Mouse (Mus musculus) small intestine, adult 2 months (tissue): ENCODE results near the gene Rpl32. TPM values are rescaled to one million over a fixed set of nuclear protein-coding genes. Genes with fewer than 3 reads are reported as not detected.

Experiments used
- H3K27ac ChIP-seq: fragments of 200-500 bp; 2 replicates; pipeline ENCODE4 v1.5.1; 2012; ENCODE audit warnings: low read depth, low read length, control low read depth, inconsistent platforms; ENCODE audit not compliant: insufficient read depth
- H3K27me3 ChIP-seq: fragments of 200-500 bp; 2 replicates; pipeline ENCODE4 v1.6.1; 2012; ENCODE audit warnings: mild to moderate bottlenecking, moderate library complexity, low read length, inconsistent platforms; ENCODE audit not compliant: control insufficient read depth, insufficient read depth
- H3K36me3 ChIP-seq: fragments of 200-500 bp; 2 replicates; pipeline ENCODE4 v1.6.1; 2012; ENCODE audit warnings: mild to moderate bottlenecking, low read length, control low read depth, inconsistent platforms; ENCODE audit not compliant: control insufficient read depth, insufficient read depth
- H3K4me1 ChIP-seq: fragments of 200-500 bp; 2 replicates; pipeline ENCODE4 v1.6.1; 2012; ENCODE audit warnings: low read length, inconsistent platforms, mixed read lengths; ENCODE audit not compliant: control insufficient read depth, insufficient read depth, insufficient read length
- H3K4me3 ChIP-seq: fragments of 200-500 bp; 2 replicates; pipeline ENCODE4 v1.5.1; 2012; ENCODE audit warnings: low read depth, mild to moderate bottlenecking, control low read depth, inconsistent platforms, low read length, moderate library complexity
- CTCF ChIP-seq: fragments of 200-500 bp; IDR thresholded peaks from 2 replicates; pipeline ENCODE4 v1.5.1; 2012; ENCODE audit warnings: low read depth, mild to moderate bottlenecking, control low read depth, inconsistent platforms, low read length, moderate library complexity, mixed read lengths; ENCODE audit not compliant: insufficient replicate concordance, insufficient read length; ENCODE audit errors: extremely low read depth
- POLR2A ChIP-seq: fragments of 200-500 bp; IDR thresholded peaks from 2 replicates; pipeline ENCODE4 v1.6.1; 2012; ENCODE audit warnings: low read depth, mild to moderate bottlenecking, control low read depth, inconsistent platforms, low read length, moderate library complexity
- WGBS: fragments of 180-500 bp; shearing (Covaris S2); methylation state at CpG from one replicate; pipeline ENCODE4 v1.1.7; 2018; 5-methylcytosine and 5-hydroxymethylcytosine counted together
- polyA plus RNA-seq: library from polyadenylated mRNA; depleted of rRNA; stranded (reverse); fragments of >200 nt; gene quantifications from 2 replicates; pipeline ENCODE4 v1.2.3, GENCODE M21; 2012

Rpl32 gene
- polyA plus RNA-seq, 1 experiment: 364 TPM

GRCm38 (mm10) chr6:115767357-115767756 lies 41.2 kb downstream of the Rpl32 start:
- Histone ChIP-seq H3K27ac (no peak overlapping the region), H3K36me3 (no peaks in the 10 kb centered on the region), H3K27me3 (no peaks in the 10 kb centered on the region), H3K4me1 (peaks cover 7% of the 10 kb centered on the region), H3K4me3 (no peak overlapping the region)
- WGBS: 33% methylated on average over 9 of the region's 9 CpGs
- TF ChIP-seq POLR2A (no peak), CTCF (no peak)

DNA sequence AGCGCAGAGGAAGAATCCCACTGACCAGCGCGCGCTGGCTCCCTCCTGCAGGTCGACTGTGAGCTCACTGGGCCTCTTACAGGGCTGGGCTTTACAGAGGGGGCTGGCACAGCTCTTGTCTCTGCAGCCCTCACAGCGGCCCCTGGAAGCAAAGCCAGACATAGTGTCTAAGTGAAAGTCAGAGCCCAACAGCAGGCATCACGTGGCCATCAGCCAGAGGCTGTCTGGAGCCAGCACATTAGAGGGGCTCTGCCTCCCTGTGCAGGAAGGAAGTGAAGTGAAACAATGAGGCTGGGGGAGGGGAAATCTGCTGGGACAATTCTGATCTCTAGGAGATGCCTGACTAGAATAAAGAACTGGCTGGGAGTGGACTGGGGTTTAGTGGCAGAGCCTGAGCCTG lies 44.4 kb downstream of the Rpl32 start:
- H3K4me3 ChIP-seq: no peak overlapping the region
- WGBS: 43% methylated on average over 7 of the region's 7 CpGs
- H3K36me3 ChIP-seq: no peaks in the 10 kb centered on the region
- H3K4me1 ChIP-seq: peaks cover 5% of the 10 kb centered on the region; the same call in 1 of the 2 replicates
- H3K27ac ChIP-seq: no peak overlapping the region
- no peak for TF ChIP-seq CTCF
- no peak for TF ChIP-seq POLR2A
- H3K27me3 ChIP-seq: no peaks in the 10 kb centered on the region

DNA sequence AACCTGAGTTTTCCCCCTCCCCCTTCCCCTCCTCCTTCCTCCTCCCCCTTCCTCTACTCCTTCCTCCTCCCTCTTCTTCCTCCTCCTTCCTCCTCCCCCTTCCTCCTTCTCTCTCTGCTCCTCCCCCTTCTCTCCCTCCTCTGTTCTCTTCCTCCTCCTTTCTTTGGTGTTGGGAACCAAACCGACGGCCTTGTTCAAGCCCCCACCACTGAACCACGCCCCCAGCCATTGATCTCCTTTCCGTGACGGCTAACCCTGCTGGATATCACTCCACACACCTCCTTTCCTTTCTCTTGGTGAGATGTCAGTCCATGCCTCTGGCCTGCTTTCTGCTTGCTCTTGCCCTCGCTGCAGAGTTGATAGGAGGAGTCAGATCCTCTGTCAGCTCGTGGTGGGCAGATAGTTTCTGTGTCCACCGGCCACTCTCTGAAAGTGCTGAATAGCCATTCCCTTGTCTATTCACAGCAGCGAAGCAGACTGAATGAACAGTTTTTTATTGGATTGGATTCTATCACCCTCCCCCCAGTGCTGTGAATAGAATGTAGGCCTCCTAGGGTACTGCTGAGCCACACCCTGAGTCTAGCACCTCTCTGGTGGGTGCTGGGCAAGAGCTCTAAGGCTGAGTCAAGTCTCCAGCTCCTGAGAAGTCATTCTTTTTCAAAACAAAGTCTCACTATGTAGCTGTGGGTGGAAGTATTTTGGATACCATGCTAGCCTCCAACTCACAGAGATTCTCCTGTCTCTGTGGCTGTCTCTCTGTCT lies 46.4 kb downstream of the Rpl32 start, which contains the start of gene Tmem40:
Gene Tmem40 (minus strand): TSS at position 416 of the 762 bp plus-strand sequence.
- WGBS: 10% methylated on average over 9 of the region's 9 CpGs
- no peak within 1 kb of the TSS for H3K27ac ChIP-seq
- H3K4me3 ChIP-seq: no peak within 1 kb of the TSS
- no peaks in the 10 kb centered on the region for H3K36me3 ChIP-seq
- H3K27me3 ChIP-seq: no peaks in the 10 kb centered on the region
- peaks cover 6% of the 10 kb centered on the region for H3K4me1 ChIP-seq
- TF ChIP-seq CTCF (no peak), POLR2A (no peak)

DNA sequence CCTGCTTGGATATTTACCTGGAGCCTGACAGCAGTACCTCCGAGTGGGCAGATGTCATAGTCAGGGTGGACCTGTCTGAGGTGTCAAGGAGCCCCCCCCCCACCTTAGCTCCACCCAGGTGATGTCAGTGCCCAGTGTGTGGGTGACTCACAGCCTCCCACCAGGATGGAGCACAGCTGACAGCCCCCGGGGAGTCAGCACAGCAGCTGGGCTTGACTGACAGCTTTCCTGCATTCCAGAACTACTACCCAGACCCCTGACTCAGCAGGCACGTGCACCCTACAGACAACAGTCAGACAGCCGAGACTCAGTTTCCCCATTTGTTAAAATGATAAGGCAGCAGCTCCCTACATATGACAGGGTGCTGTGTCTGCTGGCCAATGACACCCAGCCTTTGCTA lies 47.6 kb downstream of the Rpl32 start:
- Histone ChIP-seq H3K4me1 (peaks cover 6% of the 10 kb centered on the region), H3K4me3 (no peak overlapping the region), H3K27ac (no peak overlapping the region), H3K27me3 (no peaks in the 10 kb centered on the region), H3K36me3 (no peaks in the 10 kb centered on the region)
- TF ChIP-seq POLR2A (no peak), CTCF (no peak)
- 54% methylated on average over 4 of the region's 4 CpGs for WGBS

GRCm38 (mm10) chr6:115760137-115760536 lies 48.4 kb downstream of the Rpl32 start:
- peaks cover 6% of the 10 kb centered on the region for H3K4me1 ChIP-seq
- no peak overlapping the region for H3K4me3 ChIP-seq
- no peaks in the 10 kb centered on the region for H3K27me3 ChIP-seq
- H3K36me3 ChIP-seq: no peaks in the 10 kb centered on the region
- TF ChIP-seq CTCF: no peak
- no peak for TF ChIP-seq POLR2A
- no peak overlapping the region for H3K27ac ChIP-seq
- 94% methylated on average over 4 of the region's 4 CpGs for WGBS

DNA sequence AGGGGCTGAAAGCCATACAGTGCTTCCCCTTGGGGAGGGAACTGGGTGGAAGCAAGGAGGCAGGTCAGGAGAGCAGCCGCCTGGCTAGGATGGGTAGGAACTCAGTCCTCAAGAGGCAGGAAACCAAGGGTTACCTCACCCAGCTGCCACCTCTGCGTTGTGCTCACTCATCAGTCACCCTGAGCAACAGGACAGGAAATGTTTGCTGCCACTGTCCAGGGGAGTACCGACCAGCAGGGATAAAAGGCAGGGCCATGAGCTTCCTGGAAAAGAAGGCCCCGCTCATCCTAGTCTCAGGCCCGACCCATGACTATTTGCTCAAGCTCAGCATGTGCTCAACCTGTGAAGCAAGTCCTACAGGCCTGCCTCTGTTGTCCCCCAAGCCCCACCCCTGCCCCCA lies 49.1 kb downstream of the Rpl32 start:
- Histone ChIP-seq H3K36me3 (no peaks in the 10 kb centered on the region), H3K27ac (no peak overlapping the region), H3K4me3 (no peak overlapping the region), H3K27me3 (no peaks in the 10 kb centered on the region), H3K4me1 (peaks cover 6% of the 10 kb centered on the region)
- no peak for TF ChIP-seq CTCF
- no peak for TF ChIP-seq POLR2A
- WGBS: 52% methylated on average over 5 of the region's 5 CpGs

GRCm38 (mm10) chr6:115758981-115759435 lies 49.5 kb downstream of the Rpl32 start:
- no peak overlapping the region for H3K27ac ChIP-seq
- H3K36me3 ChIP-seq: no peaks in the 10 kb centered on the region
- H3K4me3 ChIP-seq: no peak overlapping the region
- no peak for TF ChIP-seq POLR2A
- TF ChIP-seq CTCF: no peak
- peaks cover 6% of the 10 kb centered on the region for H3K4me1 ChIP-seq
- WGBS: 21% methylated on average over 9 of the region's 9 CpGs
- no peaks in the 10 kb centered on the region for H3K27me3 ChIP-seq
